Mouse (Mus musculus) E14TG2a.4 (cell line): Measurements from ENCODE around the gene Zfp292.

Experiments used
- CTCF ChIP-seq: conservative IDR thresholded peaks from 2 replicates; pipeline ENCODE4 v1.5.1; 2014; ENCODE audit warnings: low read length
- POU5F1 ChIP-seq: IDR thresholded peaks from 2 replicates; pipeline ENCODE4 v1.6.1; 2014; ENCODE audit warnings: low read length, borderline replicate concordance

DNA sequence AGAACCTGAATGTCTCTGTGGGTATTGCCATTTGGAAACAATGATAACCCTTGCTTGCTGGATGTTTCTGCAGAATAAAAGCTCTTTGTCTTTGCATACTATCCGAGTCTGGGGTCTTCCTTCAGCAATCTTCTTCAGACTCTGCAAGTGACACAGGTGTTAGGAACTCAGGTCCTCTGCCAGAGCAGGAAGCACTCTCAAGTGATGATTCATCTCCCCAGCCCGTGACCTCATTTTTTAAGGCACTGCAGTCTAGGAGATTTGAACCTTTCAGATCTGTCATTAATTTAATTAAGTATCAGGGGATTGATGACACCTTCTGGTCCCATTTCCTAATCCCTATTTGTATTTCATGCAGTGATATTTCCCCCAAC, 7.0 kb upstream of the Zfp292 start:
- TF ChIP-seq CTCF (no peak), POU5F1 (no peak)
